Mouse (Mus musculus) lung, embryonic 15.5 days (tissue): ENCODE data around the gene Chid1. TPM values are rescaled to one million over a fixed set of nuclear protein-coding genes. Genes with fewer than 3 reads are reported as not detected.

Experiments
- ATAC-seq: fragments of 200-750 bp; cut with Nextera tagmentation; 2 replicates; pipeline ENCODE4 v1.8.0; 2017; ENCODE audit warnings: moderate number of reproducible peaks, borderline replicate concordance; ENCODE audit not compliant: low FRiP score, low TSS enrichment; ENCODE audit errors: extremely low read depth
- H3K27ac ChIP-seq: fragments of 300-500 bp; sonication (generic); 2 replicates; pipeline ENCODE4 v1.5.1; 2015; ENCODE audit warnings: moderate library complexity, mild to moderate bottlenecking, inconsistent platforms
- H3K27me3 ChIP-seq: fragments of 300-500 bp; sonication (generic); 2 replicates; pipeline ENCODE4 v1.6.1; 2015; ENCODE audit warnings: inconsistent platforms
- H3K36me3 ChIP-seq: fragments of 300-500 bp; sonication (generic); 2 replicates; pipeline ENCODE4 v1.6.1; 2015; ENCODE audit warnings: inconsistent platforms
- H3K4me1 ChIP-seq: fragments of 300-500 bp; sonication (generic); 2 replicates; pipeline ENCODE4 v1.6.1; 2015; ENCODE audit warnings: inconsistent platforms
- H3K4me2 ChIP-seq: fragments of 300-500 bp; sonication (generic); 2 replicates; pipeline ENCODE4 v1.6.1; 2015; ENCODE audit warnings: inconsistent platforms, mild to moderate bottlenecking, moderate library complexity
- H3K4me3 ChIP-seq: fragments of 300-500 bp; sonication (generic); 2 replicates; pipeline ENCODE4 v1.5.1; 2015; ENCODE audit warnings: mild to moderate bottlenecking, inconsistent platforms
- H3K9ac ChIP-seq: fragments of 300-500 bp; sonication (generic); 2 replicates; pipeline ENCODE4 v1.6.1; 2015; ENCODE audit warnings: inconsistent platforms
- H3K9me3 ChIP-seq: fragments of 300-500 bp; sonication (generic); 2 replicates; pipeline ENCODE4 v1.6.1; 2016; ENCODE audit warnings: inconsistent platforms
- WGBS: fragments of 180-500 bp; shearing (Covaris S2); methylation state at CpG from one replicate; pipeline ENCODE4 v1.1.7; 2015; 5-methylcytosine and 5-hydroxymethylcytosine counted together
- polyA plus RNA-seq: library from polyadenylated mRNA; unstranded; fragments of >200 nt; fragmentation: Nextera tagmentation; extraction: Ambion mirVana; gene quantifications from 2 replicates; pipeline ENCODE4 v1.2.1, GENCODE M21; 2015

Gene Chid1
- polyA plus RNA-seq, 1 experiment from 2014 or later: 40.9 TPM

DNA sequence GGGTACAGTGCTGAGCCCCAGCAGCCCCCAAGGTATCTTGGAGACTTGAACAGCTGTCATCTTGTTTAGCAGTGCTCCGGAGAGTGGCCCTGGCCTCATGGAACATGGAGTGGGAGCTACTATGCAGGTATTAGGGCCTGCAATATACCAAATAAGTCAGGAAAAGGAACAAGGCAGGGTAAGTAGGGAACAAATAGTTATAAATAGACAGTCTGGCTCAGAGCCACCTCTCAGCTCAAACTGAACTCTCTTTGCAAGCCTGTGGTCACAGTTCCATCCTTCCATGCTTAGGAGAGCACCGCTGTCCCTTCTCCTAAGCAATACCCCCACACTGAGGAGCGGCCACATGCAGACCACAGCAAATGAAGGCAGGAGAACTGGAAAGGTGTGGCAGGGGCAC lies 42.1 kb downstream of the Chid1 start:
- Histone ChIP-seq H3K9me3 (no peaks in the 10 kb centered on the region), H3K4me1 (no peaks in the 10 kb centered on the region), H3K4me2 (no peak overlapping the region), H3K27me3 (no peaks in the 10 kb centered on the region), H3K4me3 (no peak overlapping the region), H3K36me3 (peaks cover 15% of the 10 kb centered on the region; the same call in 1 of the 2 replicates), H3K27ac (no peak overlapping the region), H3K9ac (no peak overlapping the region)
- ATAC-seq: no peak
- 91% methylated on average over 3 of the region's 3 CpGs for WGBS

DNA sequence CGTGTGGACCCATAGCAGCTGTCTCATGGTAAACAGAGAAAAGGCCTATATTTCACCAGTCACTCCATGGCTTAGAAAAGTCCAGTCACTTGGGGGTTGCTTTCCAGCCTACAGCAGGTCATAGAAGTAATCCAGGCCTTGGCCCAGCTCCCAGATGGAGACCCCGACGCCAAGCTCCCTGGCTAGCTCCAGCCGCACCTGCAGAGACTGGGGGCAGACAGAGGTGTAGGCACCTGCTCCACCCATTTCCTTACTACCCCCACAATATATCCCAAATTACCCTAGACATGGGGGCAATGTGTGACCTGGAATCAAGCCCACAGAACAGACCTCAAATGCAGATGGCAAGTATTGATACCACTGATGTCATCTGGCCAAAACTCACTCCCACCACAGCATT lies 43.7 kb downstream of the Chid1 start:
- WGBS: 71% methylated on average over 4 of the region's 4 CpGs
- H3K27ac ChIP-seq: no peak overlapping the region
- ATAC-seq: no peak

DNA sequence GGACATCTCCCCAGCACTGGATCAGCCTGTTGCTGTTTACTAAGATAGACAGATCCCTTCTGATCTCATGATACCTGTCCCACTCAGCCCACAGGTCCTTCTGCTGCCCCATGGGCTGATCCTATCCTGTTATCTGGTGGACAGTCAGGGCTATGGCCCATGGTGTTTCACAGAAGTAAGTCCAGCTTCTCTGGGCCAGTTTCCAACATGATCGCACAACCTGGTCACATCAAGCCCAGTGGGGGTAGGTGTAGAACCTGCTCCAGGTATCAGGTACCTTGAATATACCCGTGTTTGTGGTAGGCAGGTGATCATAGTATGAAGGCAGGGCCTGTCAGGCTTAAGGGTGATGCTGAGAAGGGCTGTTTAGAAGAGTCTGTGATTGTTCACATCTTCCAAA lies 44.3 kb downstream of the Chid1 start:
- no peak for ATAC-seq
- H3K27ac ChIP-seq: no peak overlapping the region
- H3K9me3 ChIP-seq: no peaks in the 10 kb centered on the region
- H3K9ac ChIP-seq: no peak overlapping the region
- peaks cover 27% of the 10 kb centered on the region for H3K36me3 ChIP-seq
- no peaks in the 10 kb centered on the region for H3K4me1 ChIP-seq
- H3K27me3 ChIP-seq: no peaks in the 10 kb centered on the region
- WGBS: 86% methylated on average over 2 of the region's 2 CpGs
- no peak overlapping the region for H3K4me2 ChIP-seq
- H3K4me3 ChIP-seq: no peak overlapping the region

More for the DNA sequence above, 43.7 kb downstream of the Chid1 start:
- no peaks in the 10 kb centered on the region for H3K27me3 ChIP-seq
- no peaks in the 10 kb centered on the region for H3K9me3 ChIP-seq
- peaks cover 27% of the 10 kb centered on the region for H3K36me3 ChIP-seq
- no peak overlapping the region for H3K9ac ChIP-seq
- H3K4me2 ChIP-seq: no peak overlapping the region
- no peak overlapping the region for H3K4me3 ChIP-seq
- H3K4me1 ChIP-seq: no peaks in the 10 kb centered on the region

DNA sequence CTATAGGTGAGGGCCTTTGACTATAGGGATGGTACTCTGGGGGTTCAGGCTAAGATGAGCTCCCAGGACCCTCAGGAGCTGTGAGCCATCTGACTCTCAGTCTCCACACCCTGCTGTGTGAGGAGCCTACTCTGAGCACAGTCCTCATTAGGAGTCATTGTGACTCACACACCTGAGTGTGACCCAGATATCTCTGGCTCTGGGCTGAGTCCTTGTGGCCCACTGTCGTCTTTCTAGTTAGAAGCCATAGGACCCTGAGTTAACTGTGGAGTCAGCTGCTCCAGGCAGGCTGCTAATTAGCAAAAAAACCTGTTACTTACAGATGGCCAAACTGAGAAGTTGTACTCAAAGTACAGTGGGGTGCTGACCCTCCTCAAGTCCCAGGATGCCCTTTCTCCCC lies 45.9 kb downstream of the Chid1 start:
- no peak for ATAC-seq
- peaks cover 30% of the 10 kb centered on the region for H3K36me3 ChIP-seq

DNA sequence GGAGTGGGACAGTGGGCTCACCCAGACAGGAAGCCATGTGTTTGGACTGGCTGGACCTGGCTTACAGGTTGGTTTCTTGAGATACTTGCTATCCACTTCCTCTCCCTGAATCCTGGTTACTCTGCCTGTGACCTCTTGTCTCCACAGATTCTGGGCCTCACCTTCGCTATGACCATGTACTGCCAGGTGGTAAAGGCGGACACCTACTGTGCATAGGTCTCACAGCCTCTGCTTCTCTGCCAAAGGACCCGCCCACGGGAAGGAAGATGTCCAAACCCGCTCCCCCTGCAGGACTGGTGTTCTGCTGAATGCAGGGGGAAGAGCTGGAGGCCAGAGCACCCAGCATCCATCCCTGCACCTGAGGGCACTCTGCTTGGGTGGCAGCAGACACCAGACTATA lies 46.9 kb downstream of the Chid1 start:
- no peak overlapping the region for H3K4me3 ChIP-seq
- 81% methylated on average over 5 of the region's 5 CpGs for WGBS
- no peaks in the 10 kb centered on the region for H3K27me3 ChIP-seq
- no peak overlapping the region for H3K4me2 ChIP-seq
- H3K36me3 ChIP-seq: peaks cover 30% of the 10 kb centered on the region
- no peaks in the 10 kb centered on the region for H3K9me3 ChIP-seq
- no peaks in the 10 kb centered on the region for H3K4me1 ChIP-seq
- H3K27ac ChIP-seq: no peak overlapping the region
- ATAC-seq: no peak
- H3K9ac ChIP-seq: no peak overlapping the region

More for the DNA sequence above, 45.9 kb downstream of the Chid1 start:
- Histone ChIP-seq H3K9ac (no peak overlapping the region), H3K9me3 (no peaks in the 10 kb centered on the region), H3K4me3 (no peak overlapping the region), H3K27me3 (no peaks in the 10 kb centered on the region), H3K4me2 (no peak overlapping the region), H3K4me1 (no peaks in the 10 kb centered on the region), H3K27ac (no peak overlapping the region)
- 77% methylated on average over 1 of the region's 1 CpGs for WGBS

GRCm38 (mm10) chr7:141491151-141491550 lies 48.5 kb downstream of the Chid1 start:
- Histone ChIP-seq H3K4me2 (no peak overlapping the region), H3K9ac (no peak overlapping the region), H3K4me3 (no peak overlapping the region), H3K27me3 (no peaks in the 10 kb centered on the region), H3K27ac (no peak overlapping the region), H3K4me1 (no peaks in the 10 kb centered on the region), H3K36me3 (peaks cover 30% of the 10 kb centered on the region), H3K9me3 (no peaks in the 10 kb centered on the region)
- ATAC-seq: no peak
- WGBS: 88% methylated on average over 2 of the region's 2 CpGs

- Histone ChIP-seq H3K9ac (no peak overlapping the region), H3K36me3 (peaks cover 10% of the 10 kb centered on the region), H3K27ac (no peak overlapping the region), H3K4me3 (no peak overlapping the region), H3K4me2 (no peak overlapping the region), H3K4me1 (peaks cover 14% of the 10 kb centered on the region), H3K27me3 (peaks cover 6% of the 10 kb centered on the region; the same call in 1 of the 2 replicates), H3K9me3 (no peaks in the 10 kb centered on the region)
- no peak for ATAC-seq
- 67% methylated on average over 7 of the region's 7 CpGs for WGBS
Measured at GRCm38 (mm10) chr7:141487141-141487540, 52.5 kb downstream of the Chid1 start.

- H3K36me3 ChIP-seq: 0 out of 2 replicates have a peak, but pooled peaks cover 3% of the 10 kb centered on the region
- no peak for ATAC-seq
- no peak overlapping the region for H3K27ac ChIP-seq
- peaks cover 11% of the 10 kb centered on the region; the same call in 1 of the 2 replicates for H3K27me3 ChIP-seq
- no peaks in the 10 kb centered on the region for H3K9me3 ChIP-seq
- no peak overlapping the region for H3K4me2 ChIP-seq
- no peak overlapping the region for H3K9ac ChIP-seq
- WGBS: 96% methylated on average over 1 of the region's 1 CpGs
- H3K4me3 ChIP-seq: no peak overlapping the region
- peaks cover 23% of the 10 kb centered on the region for H3K4me1 ChIP-seq
Measured at GRCm38 (mm10) chr7:141486239-141486638, 53.4 kb downstream of the Chid1 start.

DNA sequence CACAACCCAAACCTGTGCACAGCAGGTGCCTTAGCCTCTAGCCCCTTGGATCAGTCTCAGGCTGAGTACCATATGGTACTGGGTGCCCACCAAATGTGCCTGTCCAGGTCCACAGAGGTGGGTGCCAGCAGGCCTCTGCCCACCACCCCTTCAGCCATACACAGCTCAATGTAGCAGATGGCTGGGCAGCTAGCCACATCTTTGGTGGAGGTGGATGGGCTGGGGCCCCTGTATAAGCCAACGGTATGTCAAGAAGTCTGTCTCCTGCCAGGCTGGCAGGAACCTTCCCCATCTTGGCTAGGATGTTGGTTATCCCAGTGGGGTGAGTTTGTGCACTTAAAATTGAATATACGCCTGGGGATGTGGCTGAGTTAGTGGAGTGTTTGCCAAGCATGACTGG lies 54.1 kb downstream of the Chid1 start:
- ATAC-seq: no peak
- 86% methylated on average over 2 of the region's 2 CpGs for WGBS
- Histone ChIP-seq H3K27me3 (peaks cover 11% of the 10 kb centered on the region; the same call in 1 of the 2 replicates), H3K4me2 (no peak overlapping the region), H3K36me3 (0 out of 2 replicates have a peak, but pooled peaks cover 3% of the 10 kb centered on the region), H3K9me3 (no peaks in the 10 kb centered on the region), H3K4me3 (no peak overlapping the region), H3K4me1 (peaks cover 29% of the 10 kb centered on the region), H3K9ac (no peak overlapping the region), H3K27ac (no peak overlapping the region)

DNA sequence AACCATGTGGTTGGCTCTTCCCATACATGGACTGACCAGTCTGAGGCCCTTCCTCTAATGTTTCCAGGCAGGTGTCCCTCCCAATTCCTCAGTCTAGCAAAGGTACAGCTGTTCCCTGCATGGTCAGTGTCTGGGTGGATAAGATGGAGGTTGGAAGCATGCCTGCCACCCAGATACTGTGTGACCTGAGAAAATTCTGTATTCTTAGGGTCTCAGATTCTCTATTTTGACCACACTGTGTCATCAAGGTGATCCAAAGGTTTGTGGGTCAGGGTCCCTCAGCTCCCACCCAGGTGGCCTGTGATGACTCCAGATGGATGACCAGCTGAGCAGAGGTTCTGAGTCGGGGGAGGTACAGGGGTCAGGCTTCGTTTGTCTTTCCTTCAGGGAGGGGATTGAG lies 54.5 kb downstream of the Chid1 start:
- WGBS: 38% methylated on average over 2 of the region's 2 CpGs
- H3K4me3 ChIP-seq: no peak overlapping the region

DNA sequence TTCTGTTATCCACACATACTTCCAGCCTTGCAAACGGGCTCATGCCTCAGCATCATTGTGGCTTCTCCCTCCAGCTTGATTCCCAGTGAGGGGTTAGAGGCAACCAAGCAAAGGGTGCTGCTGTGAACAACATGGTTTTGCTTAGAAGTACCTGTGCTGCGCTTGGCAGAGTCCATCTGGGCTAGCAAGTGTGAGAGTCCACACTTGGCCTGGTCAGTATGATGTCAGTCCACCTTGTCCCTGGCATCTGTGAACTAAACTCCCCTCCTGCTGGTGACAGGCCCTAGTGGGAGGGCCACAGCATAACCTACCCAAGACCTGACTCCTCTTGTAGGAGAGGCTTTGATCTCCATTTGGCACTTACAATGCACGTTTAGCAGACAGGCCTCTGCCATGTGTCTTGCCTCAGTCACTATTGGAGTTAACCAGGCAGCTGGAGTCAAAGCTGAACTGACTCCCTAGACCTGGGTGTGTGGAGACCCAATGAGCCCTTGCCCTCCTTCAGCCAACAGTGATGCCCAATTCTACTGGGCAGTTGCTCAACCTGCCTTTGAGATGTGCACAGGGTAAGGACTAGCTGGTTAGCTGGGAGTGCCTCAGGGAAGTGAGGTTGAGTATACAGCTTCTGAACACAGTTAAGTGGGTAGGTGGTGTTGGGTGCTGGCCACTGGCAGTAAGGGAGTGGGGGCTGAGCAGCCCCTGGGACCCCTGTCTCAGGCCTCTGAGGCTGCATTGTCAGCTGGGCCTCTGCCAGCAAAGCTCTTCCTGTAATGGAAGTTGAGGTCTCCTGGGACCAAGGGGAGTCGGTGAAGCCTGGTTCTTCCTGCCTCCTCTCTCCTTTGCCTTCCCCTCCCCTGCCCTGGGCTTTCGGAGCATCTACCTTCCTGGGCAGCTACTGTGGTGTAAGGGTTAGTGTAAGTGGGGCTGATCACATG lies 55.2 kb downstream of the Chid1 start:
- Histone ChIP-seq H3K27me3 (peaks cover 11% of the 10 kb centered on the region; the same call in 1 of the 2 replicates), H3K9me3 (no peaks in the 10 kb centered on the region), H3K4me1 (peaks cover 32% of the 10 kb centered on the region), H3K36me3 (no peaks in the 10 kb centered on the region), H3K9ac (no peak overlapping the region), H3K4me3 (no peak overlapping the region), H3K4me2 (no peak overlapping the region), H3K27ac (no peak overlapping the region)
- WGBS: 80% methylated on average over 5 of the region's 5 CpGs
- no peak for ATAC-seq

More for the DNA sequence above, 54.5 kb downstream of the Chid1 start:
- ATAC-seq: no peak
- H3K9me3 ChIP-seq: no peaks in the 10 kb centered on the region
- 0 out of 2 replicates have a peak, but pooled peaks cover 3% of the 10 kb centered on the region for H3K36me3 ChIP-seq
- H3K4me2 ChIP-seq: no peak overlapping the region
- H3K4me1 ChIP-seq: peaks cover 32% of the 10 kb centered on the region
- no peak overlapping the region for H3K27ac ChIP-seq
- no peak overlapping the region for H3K9ac ChIP-seq
- peaks cover 11% of the 10 kb centered on the region; the same call in 1 of the 2 replicates for H3K27me3 ChIP-seq

DNA sequence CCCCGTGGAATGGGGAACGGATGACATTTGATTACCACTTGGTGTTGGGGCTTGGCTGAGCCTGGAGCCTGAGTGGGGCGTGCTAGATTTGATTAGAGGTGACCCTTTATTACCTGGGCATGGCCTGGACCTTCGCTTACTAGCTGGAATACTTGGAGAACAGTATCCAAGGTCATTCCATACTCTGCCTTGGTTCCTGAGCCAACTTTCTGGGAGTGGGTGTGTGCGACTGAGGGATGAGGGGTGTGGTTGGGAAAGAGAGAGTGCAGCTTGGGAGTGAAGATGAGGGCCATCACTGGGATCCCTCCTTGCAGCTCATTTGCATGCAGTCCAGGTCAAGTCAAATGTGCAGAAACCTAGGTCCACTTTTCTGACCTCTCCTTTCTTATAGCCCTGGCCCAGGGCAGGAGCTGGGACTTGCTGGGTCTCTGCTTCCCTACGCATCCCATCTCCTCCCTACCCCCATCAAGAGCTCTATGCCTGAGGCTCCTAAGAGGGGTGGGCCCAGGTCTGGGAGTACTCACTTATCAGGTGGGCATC lies 56.5 kb downstream of the Chid1 start:
- 71% methylated on average over 6 of the region's 6 CpGs for WGBS
- peaks cover 35% of the 10 kb centered on the region for H3K4me1 ChIP-seq
- no peak for ATAC-seq

More for the DNA sequence above, 56.5 kb downstream of the Chid1 start:
- peaks cover 11% of the 10 kb centered on the region; the same call in 1 of the 2 replicates for H3K27me3 ChIP-seq
- no peak overlapping the region for H3K27ac ChIP-seq
- H3K4me2 ChIP-seq: no peak overlapping the region
- no peak overlapping the region for H3K4me3 ChIP-seq
- H3K36me3 ChIP-seq: no peaks in the 10 kb centered on the region
- no peaks in the 10 kb centered on the region for H3K9me3 ChIP-seq
- H3K9ac ChIP-seq: no peak overlapping the region
